Mouse (Mus musculus) MEL-GATA-1-ER (cell line): Measurements from ENCODE around the gene Snrpd3.

Experiments
- DNase-seq: peaks from one replicate; pipeline ENCODE4 v3.0.0-alpha.2; 2012; ENCODE audit warnings: low read depth; ENCODE audit errors: extremely low read depth

Snrpd3 gene

GRCm38 (mm10) chr10:75534216-75534615 lies 16.9 kb downstream of the Snrpd3 start:
- no peak for DNase-seq

GRCm38 (mm10) chr10:75534934-75535333 lies 17.6 kb downstream of the Snrpd3 start:
- no peak for DNase-seq

GRCm38 (mm10) chr10:75535423-75535822 lies 18.1 kb downstream of the Snrpd3 start:
- no peak for DNase-seq

- no peak for DNase-seq
Measured at GRCm38 (mm10) chr10:75536123-75536522, 18.8 kb downstream of the Snrpd3 start.

GRCm38 (mm10) chr10:75547901-75548300 lies 30.6 kb downstream of the Snrpd3 start:
- DNase-seq: no peak

- no peak for DNase-seq
Measured at GRCm38 (mm10) chr10:75548486-75548885, 31.1 kb downstream of the Snrpd3 start.

GRCm38 (mm10) chr10:75549886-75550285 lies 32.5 kb downstream of the Snrpd3 start:
- no peak for DNase-seq

- no peak for DNase-seq
Measured at GRCm38 (mm10) chr10:75551175-75551574, 33.8 kb downstream of the Snrpd3 start.

GRCm38 (mm10) chr10:75552106-75552505 lies 34.8 kb downstream of the Snrpd3 start:
- no peak for DNase-seq

- DNase-seq: no peak
Measured at GRCm38 (mm10) chr10:75552701-75553450, 35.5 kb downstream of the Snrpd3 start.

- DNase-seq: no peak
Measured at GRCm38 (mm10) chr10:75554090-75554489, 36.7 kb downstream of the Snrpd3 start.

- DNase-seq: no peak
Measured at GRCm38 (mm10) chr10:75555557-75555956, 38.2 kb downstream of the Snrpd3 start.

- no peak for DNase-seq
Measured at GRCm38 (mm10) chr10:75556026-75556425, 38.7 kb downstream of the Snrpd3 start.

- DNase-seq: no peak
Measured at GRCm38 (mm10) chr10:75558515-75558914, 41.2 kb downstream of the Snrpd3 start.

GRCm38 (mm10) chr10:75559041-75559675 lies 41.8 kb downstream of the Snrpd3 start:
- no peak for DNase-seq

GRCm38 (mm10) chr10:75559676-75560548 lies 42.6 kb downstream of the Snrpd3 start, which contains the start of gene Lrrc75b:
TSS of gene Lrrc75b (minus strand) at chr10:75560330.
- DNase-seq: no peak

- DNase-seq: no peak
Measured at GRCm38 (mm10) chr10:75560549-75560899, 43.2 kb downstream of the Snrpd3 start.

- DNase-seq: no peak
Measured at GRCm38 (mm10) chr10:75561071-75561654, 43.8 kb downstream of the Snrpd3 start, which contains the start of gene Ggt1. TSS of gene Ggt1 (plus strand) at chr10:75561604.

- DNase-seq: no peak
Measured at GRCm38 (mm10) chr10:75562596-75562995, 45.2 kb downstream of the Snrpd3 start.

- DNase-seq: no peak
Measured at GRCm38 (mm10) chr10:75564687-75565265, 47.4 kb downstream of the Snrpd3 start.

GRCm38 (mm10) chr10:75565436-75565835 lies 48.1 kb downstream of the Snrpd3 start:
- DNase-seq: peak; percentile 91
